Mouse (Mus musculus) midbrain, embryonic 12.5 days (tissue): ENCODE data around the gene Slc22a15. TPM values are rescaled to one million over a fixed set of nuclear protein-coding genes. Genes with fewer than 3 reads are reported as not detected.

Source experiments
- ATAC-seq: fragments of 200-750 bp; cut with Nextera tagmentation; 2 replicates; pipeline ENCODE4 v1.8.0; 2017; ENCODE audit warnings: low read depth, moderate TSS enrichment, moderate library complexity; ENCODE audit not compliant: low FRiP score
- H3K27ac ChIP-seq: fragments of 300-500 bp; sonication (generic); replicated peaks from 2 replicates; pipeline ENCODE4 v1.5.1; 2016; ENCODE audit warnings: mild to moderate bottlenecking
- H3K27me3 ChIP-seq: fragments of 300-500 bp; sonication (generic); 2 replicates; pipeline ENCODE4 v1.6.1; 2016; ENCODE audit warnings: mild to moderate bottlenecking
- H3K36me3 ChIP-seq: fragments of 300-500 bp; sonication (generic); 2 replicates; pipeline ENCODE4 v1.6.1; 2016
- H3K4me1 ChIP-seq: fragments of 300-500 bp; sonication (generic); 2 replicates; pipeline ENCODE4 v1.6.1; 2016
- H3K4me2 ChIP-seq: fragments of 300-500 bp; sonication (generic); replicated peaks from 2 replicates; pipeline ENCODE4 v1.6.1; 2016; ENCODE audit warnings: mild to moderate bottlenecking, moderate library complexity
- H3K4me3 ChIP-seq: fragments of 300-500 bp; sonication (generic); 2 replicates; pipeline ENCODE4 v1.5.1; 2016; ENCODE audit warnings: mild to moderate bottlenecking
- H3K9ac ChIP-seq: fragments of 300-500 bp; sonication (generic); replicated peaks from 2 replicates; pipeline ENCODE4 v1.6.1; 2016; ENCODE audit warnings: mild to moderate bottlenecking, moderate library complexity
- H3K9me3 ChIP-seq: fragments of 300-500 bp; sonication (generic); 2 replicates; pipeline ENCODE4 v1.6.1; 2016; ENCODE audit warnings: mild to moderate bottlenecking
- WGBS: fragments of 180-500 bp; shearing (Covaris S2); methylation state at CpG from one replicate; pipeline ENCODE4 v1.1.7; 2016; 5-methylcytosine and 5-hydroxymethylcytosine counted together
- polyA plus RNA-seq: library from polyadenylated mRNA; unstranded; fragments of >200 nt; fragmentation: Nextera tagmentation; extraction: Ambion mirVana; gene quantifications from 2 replicates; pipeline ENCODE4 v1.2.1, GENCODE M21; 2016

Gene Slc22a15
- polyA plus RNA-seq, 1 experiment from 2014 or later = 8.2 TPM

DNA sequence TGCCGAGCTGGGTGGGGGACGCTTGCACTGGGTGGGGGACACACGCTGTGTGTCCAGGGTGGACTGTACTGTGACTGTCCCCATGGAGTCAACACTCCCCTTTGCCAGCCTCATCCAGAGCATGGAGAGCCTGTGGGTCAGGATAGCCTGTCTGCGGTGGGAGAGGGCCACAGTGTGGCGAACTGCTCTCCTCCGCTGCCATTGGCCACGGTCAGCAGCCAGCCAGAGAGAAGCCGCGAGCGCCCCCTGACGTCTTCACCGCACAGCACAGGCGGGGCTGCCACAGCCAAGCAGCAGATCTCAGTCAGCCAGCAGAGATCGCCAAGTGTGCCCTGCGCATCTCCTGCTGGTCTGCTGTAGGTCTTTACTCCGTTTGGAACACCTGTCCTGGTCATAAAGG lies 118.1 kb downstream of the Slc22a15 start:
- Histone ChIP-seq H3K36me3 (no peaks in the 10 kb centered on the region), H3K27ac (no peak overlapping the region), H3K4me3 (no peak overlapping the region), H3K4me2 (peak overlapping the region; percentile 18; the same call in 1 of the 2 replicates), H3K9ac (no peak overlapping the region), H3K9me3 (no peaks in the 10 kb centered on the region), H3K27me3 (peaks cover 23% of the 10 kb centered on the region; the same call in 1 of the 2 replicates), H3K4me1 (peaks cover 16% of the 10 kb centered on the region)
- peak; percentile 90 for ATAC-seq
- WGBS = 10% methylated on average over 16 of the region's 16 CpGs

Other genes with a start within 250 kb of the Slc22a15 start
- 0.32 and 0.48 TPM in 2 replicates for gene Mab21l3, start 75.5 kb downstream of the Slc22a15 start, polyA plus RNA-seq
- gene Nhlh2, start 85.6 kb upstream of the Slc22a15 start, polyA plus RNA-seq = 127 and 132 TPM in 2 replicates
- 0.13 and 0.47 TPM in 2 replicates for gene Casq2, start 162.0 kb upstream of the Slc22a15 start, polyA plus RNA-seq